Mouse (Mus musculus): ENCODE results near the gene Itpr2.

DNA sequence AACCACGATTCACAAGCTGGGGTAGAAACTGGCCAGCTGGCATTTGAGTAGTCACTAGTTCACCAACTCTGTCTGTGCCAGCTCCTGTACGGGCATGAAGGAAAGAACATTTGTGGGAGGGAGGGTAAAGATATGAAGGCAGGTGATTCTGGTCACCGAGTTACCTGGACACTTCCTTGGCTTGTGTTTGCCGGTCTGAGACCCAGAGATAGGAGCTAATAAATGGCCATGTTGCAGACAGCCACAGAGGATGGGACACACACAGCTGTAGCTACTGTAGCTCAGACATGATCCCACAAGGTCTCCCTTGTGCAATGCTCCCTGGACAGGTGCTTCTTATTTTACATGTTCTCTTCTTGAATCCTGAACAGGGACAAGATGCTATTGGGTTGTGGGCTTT, 378.4 kb downstream of the Itpr2 start:
- TF ChIP-seq CTCF (IDR thresholded peaks at IDR 0.05; ENCODE audit: extremely low read depth, insufficient read length, insufficient replicate concordance, low read depth, low read length) = no peak
- TF ChIP-seq POLR2A (IDR thresholded peaks at IDR 0.05; ENCODE audit: low read depth, low read length) = no peak
